Mouse (Mus musculus): ENCODE data around the gene Rbm4.

DNA sequence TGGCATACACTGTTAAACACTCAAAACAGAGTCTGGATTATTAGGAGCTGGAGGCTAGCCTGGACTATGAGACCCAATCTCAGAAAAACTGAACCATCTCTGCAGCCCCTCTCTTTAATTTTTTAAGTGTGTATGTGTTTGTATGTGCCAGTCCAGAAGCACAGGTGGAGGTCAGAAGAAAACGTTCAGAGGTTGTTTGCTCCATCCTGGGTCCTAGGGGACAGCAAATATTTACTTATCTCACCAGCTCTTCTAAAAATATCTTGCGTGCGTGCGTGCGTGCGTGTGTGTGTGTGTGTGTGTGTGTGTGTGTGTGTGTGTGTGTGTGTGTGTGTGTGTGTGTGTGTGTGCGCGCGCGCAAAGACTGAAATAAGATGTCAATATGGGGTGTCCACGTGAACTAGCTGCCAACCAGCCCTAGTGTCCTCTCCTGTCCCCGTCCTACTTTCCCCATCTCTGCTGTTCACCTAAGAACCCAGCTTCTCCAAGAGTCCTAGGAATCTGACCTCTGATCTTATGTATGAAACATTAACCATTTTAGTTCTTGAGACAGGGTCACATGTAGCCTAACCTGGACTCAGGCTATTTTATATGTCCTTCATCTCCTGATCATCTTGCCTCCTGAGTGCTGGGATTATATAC is 26.1 kb downstream of the Rbm4 start:
- no peak for TF ChIP-seq EP300 (IDR thresholded peaks at IDR 0.05; ENCODE audit: low read length)
- TF ChIP-seq CTCF (conservative IDR thresholded peaks at IDR 0.05 in 1 of 2, IDR thresholded peaks at IDR 0.05 in 1 of 2; ENCODE audit: low read depth in 2 of 2, low read length in 2 of 2): no peak

All from CH12.LX (cell line).